Mouse (Mus musculus) stomach, postnatal 0 days (tissue): ENCODE data around the gene Abcb8. TPM values are rescaled to one million over a fixed set of nuclear protein-coding genes. Genes with fewer than 3 reads are reported as not detected.

Experiments
- ATAC-seq: fragments of 200-750 bp; cut with Nextera tagmentation; 2 replicates; pipeline ENCODE4 v1.8.0; 2017; ENCODE audit not compliant: low FRiP score, low TSS enrichment
- DNase-seq: peaks from one replicate; pipeline ENCODE4 v3.0.0-alpha.2; 2016; ENCODE audit warnings: low spot score
- H3K27ac ChIP-seq: fragments of 300-500 bp; sonication (generic); replicated peaks from 2 replicates; pipeline ENCODE4 v1.5.1; 2014; ENCODE audit warnings: mild to moderate bottlenecking, control low read depth
- H3K27me3 ChIP-seq: fragments of 300-500 bp; sonication (generic); 2 replicates; pipeline ENCODE4 v1.6.1; 2014; ENCODE audit warnings: low read length; ENCODE audit not compliant: control insufficient read depth, insufficient read depth
- H3K36me3 ChIP-seq: fragments of 300-500 bp; sonication (generic); 2 replicates; pipeline ENCODE4 v1.6.1; 2014; ENCODE audit warnings: low read length, mixed read lengths; ENCODE audit not compliant: control insufficient read depth, insufficient read depth
- H3K4me1 ChIP-seq: fragments of 300-500 bp; sonication (generic); replicated peaks from 2 replicates; pipeline ENCODE4 v1.6.1; 2014; ENCODE audit warnings: antibody characterized with exemption; ENCODE audit not compliant: control insufficient read depth, insufficient read depth
- H3K4me2 ChIP-seq: fragments of 300-500 bp; sonication (generic); replicated peaks from 2 replicates; pipeline ENCODE4 v1.6.1; 2014; ENCODE audit warnings: low read depth, mild to moderate bottlenecking, control low read depth, moderate library complexity
- H3K4me3 ChIP-seq: fragments of 300-500 bp; sonication (generic); 2 replicates; pipeline ENCODE4 v1.5.1; 2014; ENCODE audit warnings: low read depth, low read length, control low read depth
- H3K9ac ChIP-seq: fragments of 300-500 bp; sonication (generic); 2 replicates; pipeline ENCODE4 v1.6.1; 2014; ENCODE audit warnings: mild to moderate bottlenecking, low read length, control low read depth, mixed read lengths
- H3K9me3 ChIP-seq: fragments of 300-500 bp; sonication (generic); 2 replicates; pipeline ENCODE4 v1.6.1; 2016; ENCODE audit warnings: low read length; ENCODE audit not compliant: control insufficient read depth
- CTCF ChIP-seq: IDR thresholded peaks from 2 replicates; pipeline ENCODE4 v1.5.1; 2016; ENCODE audit warnings: antibody characterized with exemption, low read depth, mild to moderate bottlenecking, moderate library complexity
- EP300 ChIP-seq: optimal IDR thresholded peaks from 2 replicates; pipeline ENCODE3; 2016; ENCODE audit warnings: antibody characterized with exemption
- WGBS: fragments of 180-500 bp; shearing (Covaris S2); extraction: QIAGEN DNeasy Blood & Tissue Kit; methylation state at CpG from one replicate; pipeline ENCODE4 v1.1.7; 2014; 5-methylcytosine and 5-hydroxymethylcytosine counted together
- polyA plus RNA-seq: library from polyadenylated mRNA; unstranded; fragments of >200 nt; fragmentation: Nextera tagmentation; extraction: Ambion mirVana; gene quantifications from 2 replicates; pipeline ENCODE4 v1.2.1, GENCODE M21; 2015

The Abcb8 gene
- polyA plus RNA-seq = 29.3 and 30.2 TPM in 2 replicates

- peak; percentile 36 for ATAC-seq
- 21% methylated on average over 7 of the region's 7 CpGs for WGBS
- H3K9ac ChIP-seq = peak within 1 kb of the TSS; percentile 65
These were observed at the start of gene Abcb8 for GRCm38 (mm10) chr5:24393392-24393997. TSS of gene Abcb8 (plus strand) at chr5:24393663.

GRCm38 (mm10) chr5:24343977-24344436 is 49.5 kb upstream of the Abcb8 start:
- TF ChIP-seq CTCF = no peak
- TF ChIP-seq EP300 = no peak
- ATAC-seq (no peak), DNase-seq (no peak)
- 42% methylated on average over 2 of the region's 2 CpGs for WGBS
- Histone ChIP-seq H3K9ac (no peak overlapping the region), H3K27ac (peak overlapping the region; percentile 63; the same call in 1 of the 2 replicates), H3K9me3 (no peaks in the 10 kb centered on the region), H3K4me2 (peak overlapping the region; percentile 39; the same call in 1 of the 2 replicates), H3K27me3 (no peaks in the 10 kb centered on the region), H3K4me1 (peaks cover 8% of the 10 kb centered on the region), H3K4me3 (no peak overlapping the region), H3K36me3 (no peaks in the 10 kb centered on the region)

More at GRCm38 (mm10) chr5:24393392-24393997, at the start of gene Abcb8:
- TF ChIP-seq EP300 (no peak), CTCF (peak; percentile 92)
- peak within 1 kb of the TSS; percentile 66 for H3K27ac ChIP-seq
- H3K27me3 ChIP-seq = no peaks in the 10 kb centered on the region
- peak within 1 kb of the TSS; percentile 61 for H3K4me2 ChIP-seq
- no peaks in the 10 kb centered on the region for H3K36me3 ChIP-seq
- H3K4me1 ChIP-seq = no peaks in the 10 kb centered on the region
- no peaks in the 10 kb centered on the region for H3K9me3 ChIP-seq
- peak; percentile 84 for DNase-seq
- H3K4me3 ChIP-seq = peak within 1 kb of the TSS; percentile 60

DNA sequence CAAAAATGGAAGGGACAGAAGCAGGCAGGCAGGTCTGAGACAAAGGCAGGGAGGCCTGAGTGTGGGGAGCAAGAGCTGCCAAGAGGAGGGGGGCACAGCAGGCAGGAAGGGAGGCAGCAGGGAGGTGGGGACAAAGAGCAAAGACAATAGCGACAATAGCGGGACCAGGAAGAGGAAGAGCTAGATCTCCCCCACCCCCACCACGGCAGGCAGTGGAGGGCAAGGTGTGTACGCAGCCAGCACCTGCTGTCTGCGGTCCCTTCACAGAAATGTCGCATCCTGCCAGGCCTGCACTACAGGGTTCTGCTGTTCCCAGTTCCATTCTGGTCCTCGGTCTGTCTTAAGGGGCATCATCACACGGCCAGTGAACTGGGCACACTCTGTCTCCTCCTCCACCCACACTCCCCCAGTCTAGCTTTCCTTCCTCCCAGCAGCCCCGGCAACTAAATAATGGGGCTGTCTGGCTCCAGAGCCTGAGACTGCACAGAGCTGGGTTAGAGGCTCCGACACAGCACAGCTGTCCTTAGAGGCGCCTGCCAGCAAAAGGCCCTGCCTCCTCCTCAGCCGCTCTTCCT is 48.9 kb upstream of the Abcb8 start:
- Histone ChIP-seq H3K4me2 (peak overlapping the region; percentile 39), H3K27me3 (no peaks in the 10 kb centered on the region), H3K4me3 (no peak overlapping the region), H3K36me3 (no peaks in the 10 kb centered on the region), H3K27ac (peak overlapping the region; percentile 63), H3K9ac (no peak overlapping the region), H3K9me3 (no peaks in the 10 kb centered on the region), H3K4me1 (peaks cover 8% of the 10 kb centered on the region)
- 10% methylated on average over 12 of the region's 12 CpGs for WGBS
- no peak for TF ChIP-seq EP300
- TF ChIP-seq CTCF = no peak
- ATAC-seq (peak; percentile 68), DNase-seq (no peak)

- no peak for ATAC-seq
- Histone ChIP-seq H3K4me1 (peaks cover 8% of the 10 kb centered on the region), H3K9ac (no peak overlapping the region), H3K9me3 (no peaks in the 10 kb centered on the region), H3K36me3 (no peaks in the 10 kb centered on the region), H3K27me3 (no peaks in the 10 kb centered on the region; the same call in 1 of the 2 replicates), H3K4me3 (no peak overlapping the region), H3K27ac (no peak overlapping the region), H3K4me2 (no peak overlapping the region)
- no peak for DNase-seq
- WGBS = 83% methylated on average over 7 of the region's 7 CpGs
- TF ChIP-seq EP300 = no peak
These were observed 47.1 kb upstream of the Abcb8 start for GRCm38 (mm10) chr5:24346313-24346712.

DNA sequence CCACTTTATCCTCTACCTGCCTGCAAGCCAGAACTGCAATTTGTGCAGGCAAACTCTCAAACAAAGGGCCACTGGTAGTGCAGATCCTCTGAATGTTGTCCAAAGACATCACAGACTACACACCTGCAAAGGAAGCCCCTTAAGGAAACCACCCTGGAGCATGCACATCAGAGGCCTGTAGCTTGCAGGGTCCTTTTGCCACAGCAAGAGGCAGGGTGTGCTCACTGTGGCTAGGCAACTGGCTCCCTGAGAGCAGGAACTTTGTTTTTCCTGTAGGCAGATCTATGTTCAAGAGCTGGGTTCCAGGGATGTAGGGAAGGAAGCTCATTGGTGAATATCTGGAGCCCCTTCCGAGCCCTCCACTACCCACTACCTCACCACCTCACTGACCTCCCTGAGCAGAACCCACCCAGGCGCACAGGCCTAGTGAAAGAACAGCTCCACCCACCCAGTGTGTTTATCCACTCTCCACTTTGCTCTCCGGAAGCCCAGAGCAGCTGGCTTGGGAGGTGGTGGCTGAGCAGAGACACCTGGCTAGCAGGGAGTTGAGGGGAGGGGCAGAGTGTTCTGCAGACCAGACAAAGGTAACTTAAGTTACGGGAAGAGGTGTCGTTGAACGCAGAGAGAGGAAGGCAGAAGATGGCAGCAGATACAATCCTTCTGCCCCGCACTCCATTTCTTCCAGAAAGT is 46.1 kb upstream of the Abcb8 start:
- DNase-seq (no peak), ATAC-seq (no peak)
- H3K27ac ChIP-seq = no peak overlapping the region
- peaks cover 8% of the 10 kb centered on the region for H3K4me1 ChIP-seq
- TF ChIP-seq EP300 (no peak), CTCF (no peak)
- H3K9me3 ChIP-seq = no peaks in the 10 kb centered on the region
- WGBS = 42% methylated on average over 7 of the region's 7 CpGs
- no peaks in the 10 kb centered on the region; the same call in 1 of the 2 replicates for H3K27me3 ChIP-seq
- no peak overlapping the region for H3K4me3 ChIP-seq
- H3K9ac ChIP-seq = no peak overlapping the region
- no peaks in the 10 kb centered on the region for H3K36me3 ChIP-seq
- no peak overlapping the region for H3K4me2 ChIP-seq
